Mouse (Mus musculus): ENCODE data around the gene E130308A19Rik.

Gene E130308A19Rik

DNA sequence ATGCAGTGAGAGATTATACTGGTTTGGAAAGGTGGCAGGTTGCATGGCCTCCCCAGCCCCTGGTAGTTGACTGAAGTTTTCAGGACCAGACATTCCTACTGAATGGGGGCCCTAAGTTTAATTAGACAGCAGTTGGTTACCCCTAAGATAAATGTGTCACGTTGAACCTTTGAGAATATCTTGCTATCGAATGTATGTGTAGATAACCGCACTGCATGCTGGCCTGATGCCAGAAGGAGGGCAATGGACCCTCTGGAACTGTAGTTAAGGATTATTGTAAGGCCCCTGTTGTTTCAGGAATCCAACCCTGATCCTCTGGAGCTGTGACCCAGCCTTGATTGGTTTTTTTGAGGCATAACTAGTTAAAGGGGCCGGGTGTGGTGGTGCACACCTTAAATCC, 58.3 kb downstream of the E130308A19Rik start:
- WGBS, result 93% methylated on average over 4 of the region's 4 CpGs

DNA sequence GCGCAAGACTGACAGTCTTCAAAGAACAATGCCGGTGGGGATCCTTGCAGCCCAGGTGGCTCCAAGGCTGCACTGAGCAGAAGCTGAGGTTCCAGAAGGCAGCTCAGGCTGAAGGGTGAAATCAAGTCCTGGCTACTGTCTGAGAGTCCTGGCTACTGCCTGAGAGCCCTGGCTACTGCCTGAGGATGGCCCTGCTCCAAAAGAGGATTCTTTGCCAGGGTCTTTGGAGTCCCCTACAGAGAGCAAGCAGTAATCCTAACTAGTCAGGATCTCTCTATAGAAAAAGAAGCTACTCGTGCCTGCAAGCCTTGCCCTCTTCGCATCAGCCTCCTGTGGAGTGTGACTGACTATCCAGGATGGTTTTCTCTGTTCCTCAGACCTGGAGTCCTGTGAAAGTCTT, 60.7 kb downstream of the E130308A19Rik start:
- 84% methylated on average over 4 of the region's 4 CpGs for WGBS

DNA sequence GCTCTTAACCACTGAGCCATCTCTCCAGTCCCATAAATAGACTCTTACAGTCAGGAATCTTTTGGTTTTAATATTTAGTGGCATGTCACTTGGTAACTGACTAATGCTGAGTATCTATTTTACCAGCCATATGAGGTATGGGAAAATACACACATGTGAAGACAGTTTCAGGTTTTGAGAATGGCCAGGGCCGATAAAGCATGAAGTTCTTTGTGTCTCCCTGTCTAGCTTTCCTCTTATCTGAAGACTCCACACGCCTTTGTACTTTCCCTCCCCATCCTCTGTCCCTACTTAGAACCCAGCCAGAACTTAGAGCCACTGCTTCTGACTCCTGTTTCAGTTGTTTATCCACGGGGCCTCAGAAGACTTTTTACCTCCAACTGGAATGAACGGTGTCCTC, 63.0 kb downstream of the E130308A19Rik start:
- 97% methylated on average over 4 of the region's 4 CpGs for WGBS

DNA sequence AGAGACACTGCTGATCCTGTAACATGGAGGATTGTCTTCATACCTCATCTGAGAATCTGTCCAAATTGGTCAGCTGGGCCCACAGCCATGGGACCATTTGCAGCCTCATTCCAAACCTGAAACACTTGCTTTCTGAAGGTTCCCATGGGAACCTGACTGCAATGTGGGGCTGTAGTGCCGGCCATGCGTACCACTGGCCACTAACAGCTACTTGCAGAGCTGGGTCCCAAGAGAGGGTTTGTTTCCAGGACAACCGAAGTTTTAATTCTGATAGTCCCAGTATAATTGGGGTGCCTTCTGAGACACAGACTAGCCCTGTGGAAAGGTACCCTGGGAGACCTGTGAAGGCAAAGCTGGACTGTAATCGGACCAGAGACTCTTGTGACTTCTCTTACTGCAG, 64.1 kb downstream of the E130308A19Rik start:
- WGBS, result 73% methylated on average over 4 of the region's 4 CpGs

DNA sequence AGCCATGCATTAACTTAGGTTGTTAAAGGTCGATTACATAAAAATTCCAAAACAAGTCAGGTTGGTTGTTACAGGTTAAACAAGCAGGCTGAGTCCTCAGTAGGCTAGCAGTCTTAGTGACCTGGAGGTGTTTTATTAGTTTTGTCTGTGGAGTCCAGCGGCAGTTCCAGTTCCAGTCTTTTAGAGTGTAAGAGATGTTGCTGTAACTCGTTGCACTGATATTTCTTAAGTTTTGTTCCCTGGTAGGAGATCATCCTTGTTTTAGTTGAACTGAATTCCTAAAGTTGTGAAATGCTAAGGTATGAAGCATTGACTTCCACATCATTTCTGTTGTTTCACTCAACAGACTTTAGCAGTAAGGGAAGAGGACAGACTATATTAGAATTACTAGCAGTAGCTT, 70.8 kb downstream of the E130308A19Rik start:
- 90% methylated on average over 3 of the region's 3 CpGs for WGBS

DNA sequence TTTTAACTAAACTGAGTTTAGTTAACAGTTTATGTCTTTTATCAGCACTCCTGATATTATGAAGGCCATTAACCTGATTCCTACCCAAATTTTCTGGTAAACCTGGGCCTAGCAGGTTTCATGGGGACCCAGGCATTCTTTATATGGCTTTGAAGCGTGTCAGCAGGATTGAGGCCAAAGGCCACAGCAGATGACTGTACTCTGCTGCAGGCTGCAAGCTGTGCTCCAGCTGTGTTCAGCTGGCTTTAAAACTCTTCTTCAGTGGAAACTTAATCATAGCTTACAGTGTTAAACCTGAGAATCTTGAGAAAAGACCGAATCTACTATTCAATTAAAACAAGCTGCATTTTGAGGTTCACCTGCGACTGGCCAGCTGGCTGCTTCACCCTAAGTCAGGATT, 71.9 kb downstream of the E130308A19Rik start:
- 88% methylated on average over 3 of the region's 3 CpGs for WGBS

DNA sequence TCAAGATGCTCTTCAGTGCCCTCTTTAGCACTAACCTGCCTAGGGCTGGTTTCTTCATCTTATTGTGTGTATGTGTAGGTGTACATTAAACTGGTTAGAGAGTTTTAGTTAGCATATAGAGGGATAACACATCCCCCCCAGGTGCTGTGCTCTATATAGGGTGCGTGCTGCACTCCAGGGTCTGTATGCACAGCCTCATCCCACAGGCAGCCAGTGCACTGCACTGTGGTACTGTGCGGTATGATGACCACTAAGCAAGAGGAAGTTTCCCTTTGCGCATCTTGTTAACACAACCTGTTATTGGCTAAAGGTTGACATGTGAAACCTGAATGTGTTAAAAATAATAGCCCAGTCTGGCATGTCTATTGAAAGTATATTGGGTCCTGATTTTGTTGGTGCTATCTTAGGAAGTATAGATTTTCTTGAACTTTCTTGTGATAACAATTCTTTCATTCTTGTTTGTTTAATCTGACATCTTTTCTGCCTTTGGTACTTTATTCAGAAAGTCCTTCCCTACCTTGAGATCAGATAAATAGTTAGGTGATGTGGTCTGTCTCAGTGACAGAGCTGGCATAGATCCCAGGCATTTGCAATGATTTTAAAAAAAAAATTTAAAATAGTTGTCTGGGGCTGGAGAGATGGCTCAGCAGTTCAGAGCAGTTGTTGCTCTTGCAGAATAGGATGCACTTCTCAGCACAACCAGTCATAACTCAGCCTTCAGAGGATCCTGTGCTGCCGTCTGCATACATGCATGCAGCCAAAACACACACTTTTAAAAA, 73.2 kb downstream of the E130308A19Rik start:
- WGBS, result 86% methylated on average over 4 of the region's 4 CpGs

DNA sequence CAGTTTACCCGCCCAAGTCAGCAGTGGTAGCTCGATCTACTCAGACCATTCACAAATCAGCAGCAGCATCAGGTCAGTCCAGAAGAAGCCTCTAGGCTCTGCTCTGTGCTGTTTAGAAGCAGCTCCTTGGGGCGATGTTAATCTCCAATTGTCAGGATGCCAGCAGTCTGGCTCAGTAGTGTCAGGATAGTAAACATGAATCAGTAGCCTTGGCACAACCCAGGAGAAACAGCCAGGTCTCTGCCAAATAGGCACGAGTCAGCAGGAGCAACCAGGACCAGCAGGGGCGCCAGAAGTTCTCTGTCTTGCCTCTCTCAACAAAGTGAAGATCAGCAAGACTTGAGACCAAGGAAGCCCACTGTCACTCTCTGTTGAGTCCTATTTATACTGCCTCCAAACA, 83.3 kb downstream of the E130308A19Rik start:
- 73% methylated on average over 5 of the region's 5 CpGs for WGBS

DNA sequence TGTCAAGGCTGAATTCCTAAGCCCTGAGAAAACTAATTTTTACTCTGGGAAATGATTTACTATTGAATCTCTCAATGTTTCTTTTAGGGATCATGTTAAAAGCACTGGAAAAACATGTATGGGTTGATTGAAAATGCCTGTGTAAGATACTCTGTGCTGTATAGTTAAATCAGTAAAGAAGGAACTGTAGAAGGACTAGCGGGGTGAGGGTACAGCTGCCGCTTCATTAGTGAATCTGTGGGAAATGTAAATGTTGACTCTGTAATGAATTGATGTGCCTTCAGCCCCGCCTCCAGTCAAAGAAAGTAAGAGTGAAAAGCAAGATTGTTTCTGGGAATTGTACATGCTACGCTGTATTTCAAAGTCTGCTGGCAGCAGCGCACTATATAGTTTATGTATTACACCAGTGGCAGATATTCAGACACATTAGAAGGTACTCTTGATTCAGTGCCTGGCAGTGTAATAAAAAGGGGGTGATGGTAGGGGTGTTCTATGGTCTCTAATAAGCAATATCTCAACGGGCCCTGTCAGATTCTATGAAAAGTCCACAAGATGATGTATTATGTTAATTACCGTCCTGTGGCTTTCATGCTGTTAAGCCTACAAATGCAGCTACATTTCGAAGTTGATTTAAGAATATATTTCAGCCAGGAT, 84.9 kb downstream of the E130308A19Rik start:
- 75% methylated on average over 8 of the region's 8 CpGs for WGBS

DNA sequence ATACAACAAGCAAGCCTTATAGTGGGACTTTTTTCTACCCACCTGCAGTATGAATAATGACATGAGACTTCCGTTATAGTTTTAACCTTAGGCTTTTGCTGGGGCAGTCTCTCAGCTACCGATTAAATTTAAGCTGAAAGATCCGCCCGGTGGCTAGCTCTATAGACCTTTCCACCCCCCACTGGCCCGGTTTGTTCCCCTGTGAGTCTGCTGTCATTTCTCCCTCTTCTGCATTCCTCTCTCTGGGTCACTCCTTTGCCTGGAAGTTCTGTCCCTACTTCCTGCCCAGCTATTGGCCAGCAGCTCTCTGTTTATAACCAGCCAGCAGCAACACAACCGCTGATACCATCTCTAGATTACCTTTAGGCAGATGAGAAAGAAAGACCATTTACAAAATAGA, 86.4 kb downstream of the E130308A19Rik start:
- WGBS, result 63% methylated on average over 6 of the region's 6 CpGs

DNA sequence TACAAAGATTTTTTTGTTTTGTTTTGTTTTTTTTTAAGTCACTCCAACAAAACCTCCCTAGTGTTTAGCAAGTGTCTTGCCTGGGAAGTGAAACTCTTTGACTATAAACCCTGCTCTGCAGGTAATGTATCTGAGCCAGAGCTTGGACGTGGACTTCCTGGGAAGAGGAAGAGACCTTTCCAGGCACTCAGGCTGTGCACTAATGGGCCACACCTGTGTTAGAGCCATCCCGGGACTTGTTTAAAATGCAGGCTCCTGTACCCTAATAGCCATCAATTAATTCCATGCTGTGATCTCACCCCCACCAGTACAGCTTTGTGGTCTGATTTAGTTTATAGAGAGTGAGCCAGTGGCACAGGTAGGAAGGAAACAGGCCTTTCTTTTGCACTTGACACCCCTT, 86.9 kb downstream of the E130308A19Rik start:
- WGBS, result 68% methylated on average over 2 of the region's 2 CpGs

DNA sequence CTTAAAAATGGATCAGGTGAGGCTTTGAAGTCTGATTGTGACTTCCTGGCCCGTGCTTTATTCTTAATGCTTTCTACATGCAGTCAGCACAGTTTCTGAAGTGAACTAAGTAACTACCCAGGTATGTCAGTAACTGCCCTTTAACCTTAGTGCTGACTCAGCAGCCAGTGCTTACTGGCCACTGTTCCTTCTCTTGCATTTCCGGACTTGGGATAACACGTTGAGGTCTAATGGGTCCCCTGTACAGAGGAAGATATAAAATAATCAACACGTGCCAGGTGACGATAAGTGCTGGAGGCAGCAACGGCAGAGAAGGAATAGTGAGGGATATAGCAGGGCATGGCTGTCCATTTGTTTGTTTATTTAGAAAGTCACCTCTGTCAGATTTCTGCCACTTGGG, 88.5 kb downstream of the E130308A19Rik start:
- WGBS, result 91% methylated on average over 6 of the region's 6 CpGs

DNA sequence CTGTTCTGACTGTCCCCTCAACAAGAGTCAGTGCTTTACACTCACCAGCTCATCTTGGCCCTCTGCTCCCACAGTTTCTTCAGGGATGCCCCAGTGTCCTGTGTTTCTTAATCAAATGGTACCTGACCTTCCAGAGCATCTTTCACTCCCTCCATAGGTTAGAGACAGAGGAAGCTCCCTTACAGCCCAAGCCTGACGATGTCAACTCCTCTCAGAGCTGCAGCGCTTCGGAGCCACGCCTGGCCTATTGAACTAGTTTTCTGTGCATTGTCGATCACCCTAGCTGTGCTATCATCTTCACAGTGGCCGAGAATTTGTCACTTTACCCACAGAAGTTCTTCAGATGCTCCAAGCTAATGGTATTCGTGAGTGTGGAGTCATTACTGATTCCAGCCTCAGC, 88.9 kb downstream of the E130308A19Rik start:
- WGBS, result 88% methylated on average over 7 of the region's 7 CpGs

DNA sequence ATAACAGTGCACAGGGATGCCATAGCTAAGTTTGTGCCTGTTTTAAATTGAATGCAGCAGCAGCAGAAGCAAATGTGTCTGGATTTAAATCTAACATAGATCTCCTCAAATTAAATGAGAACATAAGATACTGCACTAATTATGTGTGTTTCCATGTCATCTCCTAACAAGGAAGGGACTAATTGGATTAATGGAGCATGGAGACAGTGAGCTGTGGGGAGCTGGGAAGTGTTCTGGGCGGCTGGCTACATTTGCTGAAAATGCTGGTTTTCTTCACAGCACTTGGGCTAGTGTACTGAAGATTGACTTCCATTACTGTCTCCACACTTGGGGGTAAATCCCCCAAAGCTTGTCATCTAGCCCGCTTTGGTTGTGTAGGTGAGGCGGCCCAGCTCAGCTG, 89.5 kb downstream of the E130308A19Rik start:
- WGBS, result 98% methylated on average over 3 of the region's 3 CpGs

DNA sequence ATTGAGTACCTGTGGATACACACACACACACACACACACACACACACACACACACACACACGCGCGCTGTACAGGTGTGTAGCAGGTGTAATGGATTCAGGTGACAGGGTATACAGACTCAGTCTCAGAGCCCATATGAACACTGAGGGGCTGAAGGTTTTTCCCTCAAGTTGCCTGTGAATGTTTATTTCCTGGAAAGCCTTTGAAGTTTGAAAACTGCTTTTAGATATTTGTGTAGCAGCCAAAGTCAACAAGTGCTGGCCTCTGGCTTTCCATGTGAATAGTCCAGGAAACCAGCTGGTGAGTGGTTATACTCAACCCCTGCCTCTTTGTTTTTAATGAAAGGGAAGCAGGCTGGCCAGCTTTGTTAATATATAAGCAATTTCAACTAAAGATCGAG, 91.3 kb downstream of the E130308A19Rik start:
- WGBS, result 79% methylated on average over 4 of the region's 4 CpGs

DNA sequence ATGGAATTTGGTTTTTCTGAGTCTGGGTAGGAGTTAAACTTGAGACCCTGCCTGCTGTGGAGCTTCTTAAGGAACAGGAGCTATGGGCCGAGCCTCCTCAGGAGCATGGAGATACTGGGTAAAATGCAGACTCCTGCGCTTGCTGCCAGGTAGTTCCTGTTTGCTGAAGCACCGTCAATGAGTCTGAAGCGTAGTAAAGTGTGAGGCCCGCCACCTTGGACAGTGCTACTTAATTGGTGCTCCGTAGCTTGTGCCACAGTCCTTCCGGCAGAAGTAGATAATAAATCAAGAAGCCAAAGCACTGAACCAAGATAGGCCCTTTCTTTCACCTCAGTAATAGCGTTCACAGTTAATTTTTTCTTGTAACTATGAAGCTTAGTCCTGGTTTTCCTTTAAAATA, 92.5 kb downstream of the E130308A19Rik start:
- 95% methylated on average over 8 of the region's 8 CpGs for WGBS

DNA sequence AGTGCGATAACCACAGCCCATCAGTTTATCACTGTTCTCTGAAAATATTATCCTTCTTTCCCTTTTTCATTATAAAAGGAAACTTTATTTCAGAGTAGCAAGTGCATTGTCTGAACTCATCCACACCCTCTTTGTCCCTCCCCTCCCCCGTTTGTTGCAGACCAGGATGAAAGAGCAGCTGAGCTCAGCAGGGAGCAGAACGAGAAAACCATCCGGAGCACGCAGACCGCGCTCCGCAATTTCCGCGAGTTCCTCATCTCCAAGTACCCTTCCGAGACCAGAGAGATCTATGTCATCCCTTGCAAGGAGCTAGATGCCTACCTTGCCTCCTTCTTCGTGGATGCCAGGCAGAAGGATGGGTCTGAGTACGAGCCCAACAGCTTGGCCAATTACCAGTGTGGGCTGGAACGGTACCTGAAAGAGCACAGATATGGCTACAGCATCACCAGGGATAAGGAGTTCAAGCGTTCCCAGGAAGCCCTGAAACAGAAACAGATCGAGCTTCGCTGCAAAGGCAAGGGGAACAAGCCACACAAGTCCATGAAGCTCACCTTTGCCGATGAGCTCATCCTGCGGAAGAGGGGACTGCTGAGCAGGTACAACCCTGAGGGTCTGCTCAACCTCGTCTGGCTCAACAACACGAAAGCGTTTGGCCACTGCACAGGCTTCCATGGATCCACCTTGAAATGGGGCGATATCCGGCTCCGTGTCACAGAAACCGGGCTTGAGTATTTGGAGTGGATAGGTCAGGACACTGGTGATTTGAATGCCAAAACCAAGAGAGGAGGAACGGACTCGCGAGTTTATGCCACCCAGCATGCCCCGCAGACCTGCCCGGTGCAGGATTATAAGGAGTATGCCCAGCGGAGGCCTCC, 93.7 kb downstream of the E130308A19Rik start:
- WGBS, result 84% methylated on average over 32 of the region's 32 CpGs

DNA sequence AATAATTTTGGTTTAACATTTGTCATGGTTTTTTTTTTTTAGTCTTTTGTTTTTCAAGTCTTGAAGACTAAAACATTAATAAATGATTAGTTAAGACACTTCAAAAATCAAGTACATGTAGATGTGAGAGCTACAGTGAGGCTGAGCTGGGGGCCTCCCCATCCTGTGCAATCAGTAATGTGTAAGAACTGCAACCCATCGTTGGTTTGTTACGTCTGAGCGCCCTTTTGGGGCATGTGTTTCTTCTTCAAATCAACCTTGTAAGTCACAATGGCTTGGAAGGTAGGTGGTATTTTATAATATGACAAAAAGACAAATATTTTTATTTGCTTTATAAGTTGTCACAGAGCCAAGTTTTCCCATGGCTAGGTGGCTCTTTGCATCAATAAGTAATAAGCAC, 95.8 kb downstream of the E130308A19Rik start:
- 93% methylated on average over 3 of the region's 3 CpGs for WGBS

DNA sequence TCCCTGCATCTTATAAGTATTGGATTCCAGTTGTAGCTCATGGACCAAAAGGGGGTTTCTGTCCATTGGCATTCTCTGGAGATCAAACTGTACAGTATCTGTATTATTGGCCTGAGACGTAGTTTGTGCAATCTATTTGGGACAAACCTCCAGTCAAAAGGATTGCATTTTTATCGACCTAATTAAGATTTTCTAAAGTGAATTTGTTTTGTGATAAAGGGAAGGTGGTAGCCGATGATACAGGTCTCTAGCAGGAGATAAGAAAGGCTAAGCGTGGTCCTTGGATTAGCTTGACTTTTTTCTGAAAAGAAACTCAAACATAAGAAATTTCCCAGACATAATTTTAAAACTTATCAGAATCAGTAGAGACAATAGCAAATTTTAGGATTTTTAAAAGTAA, 99.6 kb downstream of the E130308A19Rik start:
- 91% methylated on average over 4 of the region's 4 CpGs for WGBS

DNA sequence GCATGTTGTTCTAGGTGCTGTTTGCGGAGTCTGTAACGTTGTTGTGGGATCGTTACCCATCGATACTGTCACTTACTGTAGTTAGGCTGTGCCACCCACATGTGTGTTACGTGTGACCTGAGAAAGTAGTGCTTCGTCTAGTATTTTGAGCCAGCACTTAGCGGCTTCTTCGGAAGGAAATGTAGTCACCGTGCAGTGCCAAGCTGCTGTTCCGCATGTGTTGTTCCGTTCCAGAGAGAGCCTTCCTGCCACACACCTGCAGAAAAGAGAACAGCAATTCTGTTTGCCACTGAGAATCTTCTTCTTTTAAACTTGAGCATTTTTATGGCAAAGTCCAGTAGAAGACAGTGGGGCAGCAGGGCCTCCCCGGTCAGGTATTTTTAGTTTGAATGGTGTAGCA, 100.5 kb downstream of the E130308A19Rik start:
- 82% methylated on average over 12 of the region's 12 CpGs for WGBS

DNA sequence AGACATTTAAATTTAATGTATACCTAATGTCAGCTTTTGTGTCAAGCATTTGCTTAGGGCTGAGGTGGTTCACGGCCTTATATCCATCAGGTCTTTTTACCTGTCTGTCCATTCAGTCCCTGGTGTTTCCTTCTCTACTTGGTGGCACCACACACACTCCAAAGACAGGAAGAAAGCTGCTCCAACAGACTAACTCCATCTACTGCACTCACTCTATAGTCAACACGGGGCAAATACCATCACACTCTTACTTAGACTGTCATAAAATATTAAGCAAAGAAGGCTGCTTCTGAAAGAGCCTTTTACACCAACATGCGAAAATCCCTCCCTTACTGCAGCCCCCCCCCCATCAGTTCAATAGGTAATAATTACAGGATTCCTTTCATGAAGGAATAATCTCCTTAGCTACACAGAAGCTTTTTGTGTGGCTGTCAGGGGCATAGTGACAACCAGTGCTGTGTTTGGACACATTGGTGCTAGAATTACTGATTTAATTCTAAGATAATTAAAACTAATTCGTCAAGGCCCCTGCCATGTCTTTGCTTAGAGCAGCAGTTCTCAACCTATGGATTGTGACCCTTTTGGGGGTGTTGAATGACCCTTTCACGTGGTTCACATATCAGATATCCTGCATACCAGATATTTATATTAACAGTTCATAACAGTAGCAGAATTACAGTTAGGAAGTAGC, 101.3 kb downstream of the E130308A19Rik start:
- 66% methylated on average over 5 of the region's 5 CpGs for WGBS

DNA sequence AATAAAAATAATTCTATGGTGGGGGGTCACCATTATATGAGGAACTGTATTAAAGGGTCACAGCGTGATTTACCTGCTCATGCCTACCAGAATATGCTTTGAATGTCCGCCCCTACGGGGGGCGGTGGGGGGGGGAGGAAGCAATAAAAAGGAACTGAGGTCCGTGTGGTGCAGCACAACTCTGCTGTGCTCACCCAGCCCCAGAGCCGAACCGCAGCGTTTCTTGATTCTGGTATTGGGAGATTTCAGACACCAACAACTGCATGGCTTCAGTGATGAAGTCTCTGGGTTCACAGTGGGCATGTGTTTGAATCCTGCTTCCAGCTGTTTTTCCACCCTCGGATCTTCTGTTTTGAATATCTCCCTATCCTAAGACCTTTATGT, 101.9 kb downstream of the E130308A19Rik start:
- WGBS, result 83% methylated on average over 9 of the region's 9 CpGs
